Mouse (Mus musculus): ENCODE measurements around the gene Rims4.

The Rims4 gene

DNA sequence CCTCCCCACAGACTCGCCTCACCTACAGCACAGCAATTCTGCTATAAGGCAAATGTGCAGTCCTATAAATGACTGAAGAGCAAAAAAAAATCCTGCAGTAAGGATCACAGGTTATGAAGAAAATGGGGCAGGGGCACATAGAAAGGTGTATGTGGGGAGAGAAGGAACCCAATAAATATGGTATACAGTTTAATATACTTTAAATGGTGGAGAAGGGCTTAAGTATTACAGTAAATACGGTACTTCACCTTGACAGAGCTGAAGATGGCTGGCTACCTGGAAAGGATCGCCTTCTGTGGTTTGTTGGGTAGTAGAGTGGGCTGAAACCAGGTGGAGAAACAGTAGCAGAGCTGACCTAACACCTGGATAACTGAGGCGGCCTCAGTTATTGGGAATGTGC, 47.2 kb downstream of the Rims4 start:
- DNase-seq (ENCODE audit: low spot score): no peak

DNA sequence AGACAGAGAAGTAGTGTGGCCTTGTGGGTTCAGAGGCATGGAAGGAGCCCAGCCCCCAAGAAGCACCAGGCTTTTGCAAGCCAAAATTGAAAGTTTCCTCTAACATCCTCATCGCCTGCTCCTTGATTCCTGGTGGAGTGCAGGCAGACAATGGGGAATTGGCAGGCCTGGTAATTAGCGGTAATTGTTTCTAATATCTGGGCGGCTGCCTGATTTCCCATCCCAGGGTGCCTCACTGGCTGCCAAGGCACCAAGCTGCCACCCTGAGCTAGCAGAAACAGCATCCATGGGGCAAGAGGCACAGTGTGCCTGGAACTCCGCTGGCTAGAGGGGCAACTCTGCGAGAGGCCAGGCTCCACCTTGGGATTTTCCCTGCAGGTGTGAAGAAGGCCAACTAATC, 48.7 kb downstream of the Rims4 start:
- peak; percentile 58 for DNase-seq (ENCODE audit: low spot score)

DNA sequence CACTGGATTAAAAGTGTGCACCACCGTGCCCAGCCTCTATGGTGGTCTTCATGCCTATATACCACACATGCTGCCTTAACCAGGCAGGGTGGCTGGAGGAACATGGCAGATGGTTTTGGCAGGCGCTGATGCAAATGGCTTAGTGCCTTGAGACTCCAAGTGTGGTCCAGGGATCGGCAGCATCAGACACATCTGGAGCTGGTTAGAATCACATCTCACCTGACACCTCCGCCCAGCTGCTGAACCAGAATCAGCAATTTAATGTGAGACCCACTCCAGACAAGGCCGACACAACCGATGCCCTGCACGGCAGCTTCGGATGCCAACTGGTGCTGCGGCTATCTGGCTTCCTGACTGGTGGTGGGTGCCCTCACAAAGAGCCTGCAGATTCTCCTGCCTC, 52.4 kb downstream of the Rims4 start:
- DNase-seq (ENCODE audit: low spot score): no peak

DNA sequence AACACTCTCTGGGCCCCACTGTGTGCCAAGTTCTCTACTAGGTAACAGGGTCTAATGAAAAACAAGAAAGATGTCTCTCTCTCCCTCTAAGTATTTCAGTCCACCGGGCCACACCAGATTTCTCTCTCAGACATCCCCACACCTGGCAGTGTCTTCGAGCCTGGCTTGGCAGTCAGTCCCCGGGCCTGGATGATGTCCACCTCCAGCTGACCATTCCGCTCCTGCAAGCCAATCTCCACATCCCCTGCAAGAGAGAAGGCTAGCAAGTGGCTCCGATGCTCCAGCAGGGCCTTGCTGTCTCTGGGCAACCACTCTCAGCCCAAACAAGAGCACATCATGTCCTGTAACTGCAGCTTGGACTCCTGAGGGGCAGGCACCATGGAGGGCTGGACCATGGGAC, 53.2 kb downstream of the Rims4 start:
- no peak for DNase-seq (ENCODE audit: low spot score)

DNA sequence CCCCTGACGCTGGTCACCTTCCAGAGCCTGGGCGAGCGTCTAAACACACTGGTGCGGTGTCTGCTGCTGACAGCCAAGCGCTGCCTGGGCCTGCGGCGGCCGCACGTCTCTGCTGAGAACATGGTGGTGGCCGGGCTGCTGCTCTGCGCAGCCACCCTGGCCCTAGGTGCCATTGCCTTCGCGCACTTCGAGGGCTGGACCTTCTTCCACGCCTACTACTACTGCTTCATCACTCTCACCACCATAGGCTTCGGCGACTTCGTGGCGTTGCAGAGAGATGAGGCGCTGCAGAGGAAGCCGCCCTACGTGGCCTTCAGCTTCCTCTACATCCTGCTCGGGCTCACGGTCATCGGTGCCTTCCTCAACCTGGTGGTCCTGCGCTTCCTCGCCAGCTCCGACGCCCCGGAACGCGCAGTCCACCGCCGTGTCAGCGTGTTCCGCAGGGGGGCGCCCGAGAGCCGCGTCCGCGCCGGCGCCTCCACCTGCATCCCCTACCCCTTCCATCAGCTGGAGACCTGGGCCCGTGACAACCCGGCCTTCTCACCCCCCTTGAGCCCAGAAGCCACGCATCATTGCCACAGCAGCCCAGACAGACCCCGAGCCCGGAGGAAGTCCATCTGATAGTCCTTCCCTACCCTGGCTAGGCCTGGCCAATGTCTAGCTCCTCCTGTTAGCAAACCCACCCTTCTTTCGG, 60.1 kb downstream of the Rims4 start:
- peak; percentile 66 for DNase-seq (ENCODE audit: low spot score)

DNA sequence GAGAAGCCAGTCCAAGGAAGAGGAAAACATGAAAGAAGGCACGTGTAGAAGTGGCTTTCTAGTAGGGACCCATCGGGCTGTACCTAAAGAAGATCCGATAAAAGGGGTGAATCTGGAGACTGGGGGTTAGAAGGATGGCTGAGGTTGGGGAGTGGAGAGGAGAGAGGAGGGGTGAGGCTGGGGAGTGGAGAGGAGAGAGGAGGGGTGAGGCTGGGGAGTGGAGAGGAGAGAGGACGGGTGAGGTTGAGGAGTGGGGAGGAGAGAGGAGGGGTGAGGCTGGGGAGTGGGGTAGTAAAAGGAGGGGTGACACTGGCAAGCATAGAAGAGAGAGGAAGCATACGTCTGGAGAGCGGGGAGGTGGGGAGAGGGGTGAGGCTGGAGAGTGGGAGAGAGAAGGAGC, 61.2 kb downstream of the Rims4 start:
- no peak for DNase-seq (ENCODE audit: low spot score)

DNA sequence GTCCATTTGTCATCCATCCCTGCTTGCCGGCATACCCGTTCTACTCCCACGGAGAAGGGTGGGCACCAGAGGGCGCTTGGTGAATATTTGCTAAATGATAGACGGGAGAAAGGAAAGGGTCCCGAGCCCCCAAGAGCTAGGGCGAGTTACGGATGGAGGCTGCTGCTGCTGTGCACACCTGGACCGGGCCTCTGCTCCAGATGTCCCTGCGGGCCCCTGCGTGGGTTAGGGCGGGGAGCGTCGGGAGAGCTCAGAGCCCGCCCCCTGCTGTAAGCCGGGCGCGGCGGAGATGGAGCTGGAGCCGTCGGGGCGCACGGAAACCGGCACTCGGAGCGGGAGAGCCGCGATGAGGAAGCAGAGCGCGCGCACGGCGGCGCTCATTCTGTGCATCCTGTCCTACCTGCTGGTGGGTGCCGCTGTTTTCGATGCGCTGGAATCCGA, 65.0 kb downstream of the Rims4 start, which contains the start of gene Kcnk15:
TSS of gene Kcnk15 (plus strand) at position 191 of the 441 bp plus-strand sequence.
- DNase-seq (ENCODE audit: low spot score): peak; percentile 61

DNA sequence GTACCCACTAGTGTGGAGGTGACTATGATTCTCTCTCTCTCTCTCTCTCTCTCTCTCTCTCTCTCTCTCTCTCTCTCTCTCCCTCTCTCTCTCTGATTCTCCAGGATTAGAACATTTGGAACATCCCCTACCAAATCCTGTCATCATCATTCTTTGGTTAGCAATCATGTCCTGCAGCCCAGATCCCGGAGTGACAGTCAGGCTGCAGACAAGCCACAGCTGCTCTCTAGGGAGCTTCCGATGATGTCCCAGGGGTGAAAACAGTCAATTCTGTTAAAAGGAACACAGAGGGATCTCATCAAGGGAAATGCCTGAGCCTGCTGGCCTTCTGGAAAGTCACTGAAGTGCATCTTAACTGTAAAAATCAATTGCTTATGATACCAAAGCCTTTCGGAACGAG, 76.4 kb downstream of the Rims4 start:
- peak; percentile 17 for DNase-seq (ENCODE audit: low spot score)

DNA sequence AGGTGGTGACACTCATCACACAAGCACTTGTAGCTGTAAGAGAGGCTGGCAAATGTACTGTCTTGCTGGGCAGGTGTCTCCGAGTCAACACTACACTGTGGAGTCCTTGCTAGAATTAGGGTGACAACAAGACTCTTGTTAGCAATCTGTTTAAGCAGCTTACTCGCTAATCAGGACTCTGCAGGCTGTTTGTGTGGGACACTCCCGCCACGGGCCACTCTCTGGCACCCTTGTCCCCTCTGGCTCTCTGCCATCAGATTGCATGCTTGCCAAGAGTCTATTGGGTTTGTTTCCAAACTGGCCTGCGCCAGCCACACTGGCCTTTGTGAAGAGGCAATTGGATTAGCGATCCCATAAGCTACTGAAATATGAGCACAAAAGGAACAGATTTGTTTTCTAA, 79.0 kb downstream of the Rims4 start:
- no peak for DNase-seq (ENCODE audit: low spot score)

DNA sequence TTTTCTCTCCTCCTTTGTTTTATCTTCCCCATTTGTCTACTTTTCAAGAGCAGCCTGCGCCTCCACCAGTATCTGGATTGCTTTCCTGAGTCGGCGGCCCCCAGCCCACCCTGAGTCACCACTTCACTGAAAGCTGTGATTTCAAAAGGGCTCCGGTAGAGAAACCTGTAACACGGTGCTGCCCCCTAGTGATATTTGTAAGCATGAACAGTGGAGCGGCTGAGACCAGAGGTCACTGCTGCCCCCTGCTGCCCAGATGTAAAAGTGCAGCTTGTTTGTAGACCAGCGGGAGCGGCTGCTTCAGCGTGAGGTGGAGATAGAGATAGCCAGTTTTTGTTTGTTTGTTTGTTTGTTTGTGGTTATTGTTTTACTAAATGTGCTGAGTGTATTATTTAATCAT, 80.4 kb downstream of the Rims4 start:
- peak; percentile 93 for DNase-seq (ENCODE audit: low spot score)

DNA sequence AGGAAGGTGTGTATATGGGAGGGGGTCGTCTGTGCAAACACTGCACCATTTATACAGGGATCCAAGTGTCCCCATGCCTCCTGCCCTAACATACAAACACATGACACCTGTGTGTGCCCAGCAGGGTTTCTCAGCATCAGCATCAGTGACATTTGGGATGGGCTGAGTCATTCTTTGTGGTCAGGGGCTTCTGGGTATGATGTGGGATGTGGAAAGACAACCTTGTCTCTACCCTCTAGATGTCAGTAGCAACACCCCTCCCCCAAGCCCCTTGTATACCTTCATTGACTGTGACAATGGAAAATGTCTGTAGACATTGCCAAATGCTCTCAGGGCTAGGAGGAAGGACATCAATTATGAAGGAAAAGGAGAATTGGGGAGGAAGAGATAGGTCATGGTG, 87.3 kb downstream of the Rims4 start:
- no peak for DNase-seq (ENCODE audit: low spot score)

DNA sequence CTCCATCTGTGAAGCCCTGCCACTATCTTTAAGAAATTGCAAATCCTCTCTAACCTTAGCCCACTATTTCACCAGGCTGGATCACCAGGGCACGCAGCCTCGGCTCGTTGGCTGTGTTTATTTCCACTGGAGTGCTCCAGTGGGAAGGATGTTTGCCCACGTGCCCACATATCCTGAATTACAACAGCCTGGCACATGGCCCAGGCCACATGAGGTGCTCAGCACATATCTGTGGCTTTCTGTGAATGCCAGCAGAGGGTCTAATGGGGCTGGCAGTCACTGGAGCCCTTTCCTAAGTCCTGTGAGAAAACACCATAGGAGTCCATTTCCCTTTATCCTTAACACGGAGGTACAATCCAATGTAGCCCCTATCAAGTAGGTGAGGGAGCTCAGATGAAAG, 92.0 kb downstream of the Rims4 start:
- no peak for DNase-seq (ENCODE audit: low spot score)

DNA sequence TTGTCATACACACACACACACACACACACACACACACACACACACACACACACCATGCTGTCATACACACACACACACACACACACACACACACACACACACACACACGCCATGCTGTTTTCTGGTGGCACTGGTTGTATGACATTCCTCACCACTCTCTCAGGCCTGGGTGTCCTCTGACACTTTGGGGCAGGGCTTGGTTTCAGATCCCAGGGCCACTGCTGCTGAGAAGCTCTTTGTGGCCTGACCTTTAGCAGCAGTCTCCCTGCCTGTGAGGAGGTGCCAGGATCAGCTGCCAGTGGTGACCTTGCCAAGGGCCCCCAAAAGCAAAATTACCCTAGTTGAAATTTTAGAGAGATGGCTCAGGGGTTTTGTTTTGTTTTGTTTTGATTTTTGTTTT, 92.6 kb downstream of the Rims4 start:
- DNase-seq (ENCODE audit: low spot score): no peak

DNA sequence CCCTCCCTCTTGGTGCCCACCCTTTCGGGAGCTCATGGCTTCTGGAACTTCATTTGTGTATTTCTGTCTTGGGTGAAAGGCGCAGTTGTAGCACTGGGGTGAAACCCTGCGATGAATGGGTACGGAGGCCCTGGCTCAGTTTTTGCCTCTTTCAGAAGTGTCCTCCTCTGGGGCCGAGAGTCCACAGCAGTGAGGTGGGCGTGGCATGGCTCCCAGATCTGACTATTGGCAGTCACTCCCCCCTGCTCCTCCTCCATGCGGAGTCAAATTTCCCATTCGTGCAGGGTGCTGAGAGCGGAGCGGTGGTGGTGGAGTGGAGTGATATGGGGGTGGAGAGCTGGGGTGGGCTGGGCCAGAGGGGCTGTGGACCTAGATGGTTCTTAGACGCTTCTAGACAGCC, 94.7 kb downstream of the Rims4 start:
- peak; percentile 55 for DNase-seq (ENCODE audit: low spot score)

DNA sequence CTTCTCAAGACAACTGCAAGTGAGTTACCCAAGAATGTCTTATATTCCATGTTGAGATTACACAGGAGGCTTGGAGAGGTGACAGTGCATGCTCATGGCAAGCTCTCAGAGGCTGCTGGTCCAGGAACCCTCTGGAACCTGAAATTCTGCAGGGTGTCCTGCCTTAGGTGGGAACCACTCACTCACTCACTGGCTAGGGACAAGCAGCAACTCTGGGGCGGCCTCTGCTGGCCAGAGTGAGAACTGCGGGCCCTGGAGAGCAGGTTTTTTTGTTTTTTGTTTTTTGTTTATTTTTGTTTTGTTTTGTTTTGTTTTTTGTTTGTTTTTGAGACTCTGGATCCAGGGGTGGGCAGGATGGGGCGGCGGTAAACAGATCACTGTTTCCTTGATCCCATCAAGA, 95.2 kb downstream of the Rims4 start:
- peak; percentile 80 for DNase-seq (ENCODE audit: low spot score)

DNA sequence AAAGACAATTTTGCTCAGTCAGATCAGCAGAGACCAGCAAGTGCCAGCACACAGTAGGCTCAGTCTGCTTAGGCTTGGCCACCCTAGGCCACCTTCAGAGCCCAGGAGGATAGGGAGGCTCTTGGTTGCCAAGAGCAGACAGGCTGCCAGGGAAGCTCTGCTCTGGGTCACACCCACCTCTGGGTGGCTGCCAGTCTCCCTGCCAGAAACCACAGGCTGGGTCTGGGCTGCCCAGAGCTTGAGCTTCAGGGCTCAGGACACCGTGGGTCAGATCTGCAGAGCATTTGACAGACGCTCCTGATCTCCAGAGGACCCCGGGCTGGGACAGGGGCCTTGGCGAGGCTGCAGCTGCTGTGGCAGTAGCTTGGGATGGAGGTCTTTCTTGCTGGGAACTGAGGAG, 97.9 kb downstream of the Rims4 start, which contains the start of gene Ccn5:
TSS of gene Ccn5 (plus strand) at position 255 of the 400 bp plus-strand sequence.
- no peak for DNase-seq (ENCODE audit: low spot score)

DNA sequence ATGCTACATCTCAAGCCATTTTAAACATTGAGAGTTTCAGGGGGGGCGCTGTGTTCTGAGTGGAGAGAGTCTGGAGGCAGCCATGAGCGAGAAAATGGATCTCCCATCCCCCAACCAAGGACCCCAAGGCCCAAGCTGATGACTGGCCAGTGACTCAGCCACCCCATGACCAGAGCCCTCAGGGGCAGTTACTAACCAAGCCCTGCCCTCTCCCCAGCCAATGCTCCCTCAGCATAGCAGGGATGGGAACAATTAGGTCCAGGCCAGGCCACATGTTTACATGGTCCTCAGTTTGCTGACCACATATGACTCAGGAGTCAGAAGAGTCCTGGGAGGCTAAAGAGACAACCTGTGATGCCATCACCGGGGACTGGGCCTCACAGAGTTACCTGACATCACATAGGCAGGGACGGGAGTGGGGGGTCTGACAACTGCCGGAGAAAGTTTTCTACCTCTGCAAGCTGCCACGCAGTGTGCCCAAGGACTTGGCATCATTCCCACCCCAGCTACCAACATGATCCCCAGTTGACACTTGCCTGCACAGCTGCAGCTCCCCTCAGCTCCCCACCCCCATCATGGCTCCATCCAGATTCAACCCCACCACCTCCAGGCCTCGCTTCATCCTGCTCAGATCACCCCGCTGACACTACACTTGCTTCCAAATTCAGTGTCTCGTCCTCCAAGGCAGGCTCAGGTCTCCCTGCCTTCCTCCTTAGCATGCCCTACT, 103.6 kb downstream of the Rims4 start:
- no peak for DNase-seq (ENCODE audit: low spot score)

DNA sequence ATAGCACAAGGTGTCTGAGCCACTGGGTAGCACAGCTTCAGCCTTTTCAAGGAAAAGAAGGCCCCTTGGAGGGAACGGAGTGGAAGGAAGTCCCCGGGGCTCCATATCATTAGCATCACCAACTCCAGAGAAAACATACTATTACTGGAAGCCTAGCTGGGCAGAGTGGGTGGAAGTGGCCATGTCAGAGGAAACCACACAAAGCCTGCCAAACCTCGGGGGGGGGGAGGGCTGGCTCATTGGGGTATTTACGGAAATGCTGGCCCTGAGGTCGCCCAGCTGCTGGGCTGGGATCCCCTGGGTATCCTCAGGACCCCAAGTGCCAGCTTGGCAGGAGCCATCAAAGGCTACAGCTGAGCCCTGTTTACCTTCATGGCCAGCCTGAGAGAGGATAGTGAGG, 105.4 kb downstream of the Rims4 start:
- no peak for DNase-seq (ENCODE audit: low spot score)

All from retina, embryonic 14.5 days (tissue).